Mouse (Mus musculus) brain, embryonic 14.5 days (tissue): ENCODE measurements at regions not wholly inside any gene's neighbourhood (a gene's known extent, or its start where the extent isn't known, plus 50 kb on each side); places are given as distances from the start of the nearest gene placed in this dataset.

ENCODE experiments used
- DNase-seq: peaks from one replicate; pipeline ENCODE4 v3.0.0-alpha.2; 2011; ENCODE audit warnings: low read depth
- CTCF ChIP-seq: fragments of 200-500 bp; IDR thresholded peaks from 2 replicates; pipeline ENCODE4 v1.5.1; 2012; ENCODE audit warnings: inconsistent platforms, mild to moderate bottlenecking, moderate library complexity, borderline replicate concordance; ENCODE audit not compliant: insufficient read depth, insufficient read length; ENCODE audit errors: extremely low read depth
- POLR2A ChIP-seq: fragments of 200-500 bp; IDR thresholded peaks from 2 replicates; pipeline ENCODE4 v1.6.1; 2012; ENCODE audit warnings: mild to moderate bottlenecking, inconsistent platforms, borderline replicate concordance; ENCODE audit not compliant: poor library complexity, insufficient read depth, insufficient read length, severe bottlenecking; ENCODE audit errors: extremely low read depth

DNA sequence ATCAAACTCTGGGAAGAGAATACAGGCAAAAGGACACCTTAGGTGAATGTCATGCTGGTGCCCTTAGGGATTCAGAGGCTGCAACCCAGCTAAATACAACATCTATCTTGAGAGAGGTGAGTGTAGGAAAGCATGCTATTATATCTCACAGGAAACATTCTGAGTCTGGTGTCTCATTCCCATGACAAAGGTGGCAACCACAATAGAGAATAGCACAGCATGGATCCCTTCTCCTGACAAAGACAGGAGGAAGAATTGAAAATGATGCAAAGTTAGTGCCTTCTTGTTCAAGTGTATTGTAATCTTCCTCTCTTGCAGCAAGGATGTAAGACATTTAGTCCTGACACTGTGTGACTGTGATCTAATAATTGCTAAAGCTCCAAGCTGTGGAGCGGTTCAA lies 532.8 kb downstream of the Tfec start:
- DNase-seq = no peak
- no peak for TF ChIP-seq POLR2A
- TF ChIP-seq CTCF = no peak

DNA sequence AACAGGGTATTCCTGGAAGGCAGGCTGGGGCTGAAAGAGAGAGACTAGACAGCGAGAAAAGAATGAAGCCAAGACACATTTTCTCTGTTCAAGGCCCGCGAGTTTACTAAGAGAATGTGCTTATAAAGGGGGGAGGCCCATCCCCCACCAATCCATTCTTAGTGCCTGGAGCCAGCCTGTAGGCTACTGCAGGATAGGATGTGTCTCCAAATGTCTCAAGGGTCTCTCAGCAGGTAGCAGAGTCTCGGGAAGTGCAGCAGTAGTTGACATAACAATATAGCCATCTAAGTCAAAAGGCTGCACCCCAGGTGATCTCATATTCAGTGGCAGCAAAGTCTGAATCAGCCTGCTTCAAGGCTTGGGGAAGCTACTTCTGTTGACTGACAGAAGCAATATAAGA lies 536.2 kb downstream of the Tfec start:
- TF ChIP-seq CTCF = no peak
- TF ChIP-seq POLR2A = no peak
- DNase-seq = no peak

DNA sequence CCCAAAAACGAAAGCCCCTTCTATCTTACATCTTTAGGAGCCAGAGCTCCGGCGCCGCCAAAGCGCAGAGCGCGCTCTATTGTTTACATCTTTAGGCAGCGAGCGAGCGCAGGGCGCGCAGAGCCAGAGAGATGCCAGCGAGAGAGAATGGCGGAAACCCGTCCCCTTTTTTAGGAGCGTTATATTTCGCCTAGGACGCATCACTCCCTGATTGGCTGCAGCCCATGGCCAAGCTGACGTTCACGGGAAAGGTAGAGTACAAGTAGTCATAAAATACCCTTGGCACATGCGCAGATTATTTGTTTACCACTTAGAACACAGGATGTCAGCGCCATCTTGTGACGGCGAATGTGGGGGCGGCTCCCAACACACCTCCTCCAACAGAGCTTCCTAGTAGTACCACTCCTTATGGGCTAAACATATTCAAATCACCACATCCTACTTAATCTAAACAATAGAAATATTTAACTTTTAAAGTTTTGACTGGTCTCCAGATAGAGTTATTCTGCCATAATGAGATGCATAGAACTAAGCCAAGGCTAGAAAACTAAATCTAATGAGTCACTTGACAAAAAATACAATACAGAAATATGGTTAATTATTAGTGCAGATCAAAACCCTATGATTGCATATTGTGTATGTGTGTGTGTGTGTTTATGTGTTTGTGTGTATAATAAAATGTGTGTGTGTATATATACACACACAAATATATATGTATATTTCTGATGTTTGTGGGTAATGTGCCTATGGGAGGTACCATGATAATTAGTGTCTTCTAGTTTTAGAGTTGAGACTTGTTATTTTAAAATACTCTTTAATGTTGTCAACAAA lies 538.1 kb downstream of the Tfec start:
- DNase-seq = peak; percentile 67

DNA sequence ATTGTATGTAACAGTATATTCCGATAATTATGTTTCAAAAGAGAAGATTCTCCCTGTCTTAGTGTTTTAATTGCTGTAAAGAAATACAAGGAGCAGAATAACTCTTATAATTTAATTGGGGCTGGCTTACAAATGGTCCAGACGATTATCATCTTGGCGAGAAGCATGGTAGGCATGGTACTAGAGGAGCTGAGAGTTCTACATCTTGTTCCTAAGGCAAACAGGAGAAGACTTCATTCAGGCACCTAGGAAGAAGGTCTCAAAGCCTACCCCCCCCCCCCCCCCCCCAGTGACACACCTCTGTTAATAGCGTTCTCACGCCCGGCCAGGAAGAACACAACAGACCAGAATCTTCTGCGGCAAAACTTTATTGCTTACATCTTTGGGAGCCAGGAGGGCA lies 538.8 kb downstream of the Tfec start:
- TF ChIP-seq CTCF (no peak), POLR2A (no peak)
- peak; percentile 8 for DNase-seq

DNA sequence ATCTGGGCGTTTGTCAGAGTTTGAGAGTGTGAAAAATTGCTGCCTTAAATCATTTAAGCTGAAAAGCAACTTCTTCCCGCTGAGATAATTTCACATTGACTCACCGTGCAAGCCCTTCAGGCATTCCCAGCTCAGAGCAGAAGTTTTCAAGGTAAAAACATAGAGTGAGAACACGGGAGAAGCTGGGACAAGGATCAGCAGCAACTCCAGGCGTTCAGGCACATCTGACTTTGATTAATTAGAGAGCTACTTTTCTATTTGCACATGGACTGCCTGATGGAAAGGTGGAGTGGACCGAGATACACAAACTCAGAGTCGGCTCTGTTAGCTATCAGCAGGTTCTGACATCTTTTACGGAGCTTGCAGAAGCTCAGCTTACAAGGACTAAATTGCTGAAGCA lies 564.6 kb downstream of the Tfec start:
- peak; percentile 46 for DNase-seq
- no peak for TF ChIP-seq CTCF
- TF ChIP-seq POLR2A = no peak

DNA sequence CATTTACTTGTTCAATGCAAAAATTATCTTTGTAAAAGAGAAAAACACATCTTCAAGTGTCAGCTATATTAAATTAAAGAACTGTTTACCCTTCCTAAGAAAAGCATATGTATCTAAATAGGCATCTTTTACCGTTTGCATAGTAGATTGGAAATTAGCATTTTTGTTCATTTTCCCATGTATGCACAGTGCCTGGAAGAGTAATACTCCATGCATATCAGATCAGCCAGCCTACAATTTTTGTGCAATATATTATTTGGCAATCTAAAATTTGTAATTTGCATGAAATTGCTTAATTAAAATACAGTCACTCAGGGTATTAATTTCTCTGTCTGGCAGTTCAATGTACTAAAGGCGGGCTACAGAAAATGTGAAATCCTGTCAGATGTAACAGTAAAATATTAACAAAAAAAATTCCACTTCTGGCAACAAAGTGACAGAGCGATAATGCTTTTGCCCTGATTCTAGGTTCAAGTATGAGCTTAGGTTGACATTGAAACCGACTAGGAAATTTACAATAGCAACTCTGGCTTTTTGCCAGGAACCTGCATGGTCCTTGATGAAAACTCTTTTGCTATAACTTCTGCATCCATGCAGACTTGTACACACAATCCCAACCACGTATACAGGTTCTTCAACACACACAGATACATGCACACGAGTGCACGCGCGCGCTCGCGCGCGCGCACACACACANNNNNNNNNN lies 583.8 kb downstream of the Tfec start:
- DNase-seq = peak; percentile 77
- no peak for TF ChIP-seq POLR2A
- TF ChIP-seq CTCF = no peak

DNA sequence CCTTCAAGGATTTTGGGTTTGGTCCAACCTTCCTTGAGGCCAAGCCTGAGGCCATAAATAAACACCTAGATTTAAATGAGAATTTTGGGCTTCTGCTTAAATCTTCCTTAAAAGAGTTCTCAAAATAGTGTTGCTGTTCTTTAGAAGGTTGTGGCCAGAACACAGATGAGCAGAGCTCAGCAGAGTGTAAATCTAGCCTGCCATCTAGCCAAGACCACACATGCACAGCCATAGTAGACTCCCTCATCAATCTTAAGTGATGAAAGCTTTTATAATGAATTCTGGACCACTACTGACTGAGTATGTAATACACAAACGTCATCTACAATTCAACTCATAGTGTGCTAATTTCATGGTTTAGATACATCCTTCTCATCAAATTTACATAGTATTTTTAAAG lies 585.3 kb downstream of the Tfec start:
- peak; percentile 26 for DNase-seq
- TF ChIP-seq POLR2A (no peak), CTCF (no peak)

DNA sequence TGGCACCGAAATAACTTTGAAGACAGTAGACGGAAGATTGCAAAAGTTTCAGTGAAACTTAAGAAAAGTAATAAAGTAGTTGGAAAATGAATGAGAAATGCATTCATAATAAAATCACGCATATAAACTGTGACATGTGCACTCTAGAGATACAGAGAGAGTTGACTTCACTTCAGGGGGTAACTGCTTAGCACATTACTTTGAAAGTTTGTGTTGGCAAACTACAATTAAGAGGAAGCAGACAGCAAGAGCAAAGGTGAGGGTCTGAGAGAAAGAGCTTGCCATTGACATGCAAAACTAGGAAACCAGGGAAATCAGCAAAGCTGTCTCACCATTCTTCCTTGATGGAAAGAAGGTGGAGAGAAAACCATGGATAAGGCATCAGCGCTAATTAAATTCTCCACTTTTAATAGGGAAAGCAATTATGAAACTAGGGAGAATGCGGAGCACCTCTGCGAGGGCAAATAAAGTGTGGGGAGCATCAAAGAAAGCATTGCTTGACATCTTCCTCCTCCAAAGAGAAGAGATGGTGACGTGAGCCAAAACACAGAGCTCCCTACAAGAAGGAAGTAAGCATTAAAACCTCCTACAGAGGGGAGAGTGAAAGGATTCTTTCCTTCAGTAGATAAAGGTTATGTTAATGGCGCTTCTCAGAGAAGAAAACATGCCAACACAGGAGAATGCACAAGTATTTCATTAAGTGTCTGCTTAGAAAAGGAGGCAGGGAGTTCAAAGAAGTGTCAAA lies 563.0 kb downstream of the Mdfic start:
- DNase-seq = peak; percentile 60
- TF ChIP-seq POLR2A (no peak), CTCF (no peak)

DNA sequence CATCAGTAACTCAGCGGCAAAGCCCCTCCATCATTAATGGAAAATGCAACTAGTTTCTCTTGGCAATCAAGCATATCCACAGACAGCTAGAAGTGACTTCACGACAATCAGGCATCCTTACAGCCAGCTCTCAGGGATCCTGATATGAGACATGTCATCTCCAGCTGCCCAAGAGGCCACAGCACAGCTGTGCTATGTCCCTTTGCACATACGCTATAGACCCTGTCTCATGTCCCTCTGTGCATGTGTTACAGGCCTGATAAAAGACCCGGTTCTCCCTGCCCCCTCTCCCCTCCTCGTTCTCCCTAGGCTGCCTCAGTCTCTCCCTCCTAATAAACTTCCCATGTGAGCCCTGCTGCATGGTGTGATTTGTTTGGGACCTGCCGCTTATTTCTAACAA lies 561.5 kb downstream of the Mdfic start:
- no peak for TF ChIP-seq POLR2A
- no peak for TF ChIP-seq CTCF
- DNase-seq = no peak
